Mouse (Mus musculus) CD4-positive, CD25-positive, alpha-beta regulatory T cell, adult 2 months (primary cell): Measurements from ENCODE around the gene Utf1.
A peak's percentile ranks its signal among the peaks of the same experiment; 100 is the strongest.

Experiments used
- DNase-seq: peaks from one replicate; pipeline ENCODE4 v3.0.0-alpha.2; 2012; ENCODE audit warnings: low read depth, low spot score

The Utf1 gene

GRCm38 (mm10) chr7:139971436-139971835, 27.8 kb downstream of the Utf1 start:
- DNase-seq, result peak; percentile 41

GRCm38 (mm10) chr7:139972923-139973331, 29.3 kb downstream of the Utf1 start:
- DNase-seq, result peak; percentile 50

- peak; percentile 60 for DNase-seq
Observed at GRCm38 (mm10) chr7:139974307-139974706, 30.7 kb downstream of the Utf1 start.

DNA sequence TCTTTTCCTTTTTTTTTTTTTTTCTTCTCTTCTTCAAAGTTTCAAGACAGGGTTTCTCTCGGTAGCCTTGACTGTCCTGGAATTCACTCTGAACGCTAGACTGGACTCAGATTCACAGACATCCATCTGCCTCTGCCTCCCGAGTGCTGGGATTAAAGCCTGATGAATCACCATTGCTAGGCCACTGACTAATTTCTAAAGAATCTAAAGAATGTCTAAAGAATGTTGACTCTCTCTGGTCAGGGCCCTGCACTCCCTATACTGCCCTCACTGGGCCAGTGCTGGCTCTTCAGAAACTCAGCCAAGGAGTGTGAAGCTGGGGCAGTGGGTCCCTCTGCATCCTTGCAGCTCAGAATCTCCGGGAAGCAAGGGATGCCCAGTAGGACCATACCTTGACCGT, 31.9 kb downstream of the Utf1 start:
- DNase-seq, result no peak

DNA sequence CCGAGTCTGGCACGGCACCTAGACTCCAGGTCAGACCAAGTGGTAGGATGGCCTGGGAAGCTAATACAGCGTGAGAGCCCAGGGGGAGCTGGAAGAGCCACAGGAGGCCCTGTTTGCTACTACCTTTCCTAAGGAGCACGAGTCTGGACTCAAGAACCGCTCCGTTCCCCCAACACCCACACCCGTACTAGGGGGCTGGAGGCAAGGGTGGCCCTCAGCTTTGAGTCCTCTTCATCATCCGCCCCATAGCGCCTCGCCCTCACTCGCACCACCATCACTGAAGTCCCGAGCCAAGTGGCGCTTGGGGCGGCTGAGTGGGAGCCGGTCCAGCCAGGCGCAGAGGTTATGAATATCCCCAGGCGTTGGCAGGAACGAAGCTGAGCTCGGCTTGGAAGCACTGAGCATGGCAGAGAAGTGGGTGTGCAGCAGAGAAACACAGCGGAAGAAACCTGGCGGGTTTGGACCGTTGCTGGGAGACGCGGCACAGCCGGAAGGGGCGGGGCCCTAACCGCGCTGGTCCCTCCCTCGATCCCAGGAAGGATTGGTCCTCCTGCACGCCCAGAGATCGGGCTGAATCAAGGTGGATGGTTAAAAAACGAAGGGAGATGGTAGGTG, 34.8 kb downstream of the Utf1 start, which contains the start of gene 6430531B16Rik:
Gene 6430531B16Rik, minus strand, starts transcription at position 478 of the 615 bp plus-strand sequence.
- DNase-seq, result peak; percentile 91

GRCm38 (mm10) chr7:139979011-139979719, 35.6 kb downstream of the Utf1 start:
- no peak for DNase-seq

DNA sequence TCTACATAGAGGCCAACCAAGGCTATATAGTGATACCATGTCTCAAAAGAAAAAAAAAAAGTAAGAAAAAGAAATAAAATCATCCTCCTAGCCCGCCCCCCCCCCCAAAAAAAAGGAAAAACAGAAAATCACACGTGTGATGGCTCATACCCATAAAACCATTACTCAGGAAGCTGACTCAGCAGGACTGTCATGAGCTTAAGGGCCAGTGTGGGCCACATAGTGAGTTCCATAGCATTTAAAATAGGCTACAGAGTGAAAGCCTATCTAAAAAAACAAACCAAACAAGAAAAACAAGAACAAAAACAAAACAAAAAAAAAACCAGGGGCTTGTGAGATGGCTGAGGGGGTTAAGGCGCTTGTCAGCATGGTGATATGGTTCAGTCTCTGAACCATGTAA, 37.2 kb downstream of the Utf1 start:
- no peak for DNase-seq

DNA sequence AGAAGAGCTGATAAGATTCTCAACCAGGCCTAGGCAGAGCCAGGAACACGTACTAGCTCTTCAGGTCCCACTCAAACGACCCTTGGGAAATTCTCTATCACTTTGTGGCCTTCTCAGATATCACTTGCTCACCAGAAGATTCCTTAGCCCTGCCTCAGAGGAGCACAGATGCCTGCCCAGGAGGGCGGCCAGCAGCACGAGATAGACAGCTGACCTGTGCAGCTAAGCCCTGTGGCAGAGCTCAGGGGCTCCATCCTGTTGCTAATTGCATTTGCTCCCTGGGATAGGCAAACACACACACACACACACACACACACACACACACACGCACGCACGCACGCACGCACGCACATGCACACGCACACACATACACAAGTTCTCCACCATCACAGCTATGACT, 38.5 kb downstream of the Utf1 start:
- no peak for DNase-seq

- DNase-seq, result no peak
Observed at GRCm38 (mm10) chr7:139984505-139984904, 40.9 kb downstream of the Utf1 start.

GRCm38 (mm10) chr7:139988272-139988671, 44.7 kb downstream of the Utf1 start:
- DNase-seq, result no peak

DNA sequence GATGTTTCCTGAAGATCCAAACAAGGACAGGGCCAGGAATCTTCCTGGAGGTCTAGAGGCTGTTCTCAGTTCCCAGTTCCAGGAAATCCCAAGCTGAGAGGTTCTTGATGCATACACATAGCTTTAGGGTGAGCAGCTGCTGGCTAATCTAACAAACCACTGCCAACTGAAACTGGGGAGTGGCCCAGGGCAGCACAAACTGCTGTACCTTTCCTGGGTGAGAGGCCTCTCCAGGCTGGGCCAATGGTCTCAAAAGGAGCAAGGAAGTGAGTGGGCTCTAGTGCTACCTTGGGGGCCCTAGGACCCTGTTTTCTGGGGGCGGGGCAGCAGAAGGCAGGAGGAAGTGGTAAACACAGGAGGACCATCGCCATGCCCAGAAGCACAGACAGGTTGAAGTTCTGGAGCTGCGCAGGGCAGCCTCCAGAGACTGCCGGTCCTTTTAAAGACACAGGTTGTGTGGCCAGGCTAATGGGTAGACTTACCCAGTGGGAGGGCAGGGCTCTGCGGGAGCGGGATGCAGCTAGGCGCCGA, 47.3 kb downstream of the Utf1 start:
- DNase-seq, result no peak

DNA sequence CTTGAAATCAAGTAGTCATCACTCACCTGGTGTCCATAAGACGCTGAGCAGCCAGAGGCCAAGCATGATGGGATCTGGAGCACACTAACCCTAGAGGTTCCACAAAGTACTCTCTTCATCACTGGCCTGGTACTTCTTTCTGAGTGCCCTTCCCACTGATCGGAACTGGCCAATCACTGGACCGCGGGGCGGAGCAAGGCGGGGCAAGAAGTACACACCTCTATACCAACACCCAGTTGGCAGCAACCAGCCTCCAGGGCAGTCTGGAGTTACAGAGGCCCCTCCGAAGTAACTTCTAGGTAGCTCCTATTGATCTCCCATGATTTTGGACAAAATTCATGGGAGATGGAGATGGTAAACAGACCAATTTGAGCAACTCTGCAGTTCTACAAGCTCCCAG, 48.8 kb downstream of the Utf1 start, which contains the start of gene Adam8:
Gene Adam8, minus strand, starts transcription at position 157 of the 400 bp plus-strand sequence.
- peak; percentile 65 for DNase-seq

DNA sequence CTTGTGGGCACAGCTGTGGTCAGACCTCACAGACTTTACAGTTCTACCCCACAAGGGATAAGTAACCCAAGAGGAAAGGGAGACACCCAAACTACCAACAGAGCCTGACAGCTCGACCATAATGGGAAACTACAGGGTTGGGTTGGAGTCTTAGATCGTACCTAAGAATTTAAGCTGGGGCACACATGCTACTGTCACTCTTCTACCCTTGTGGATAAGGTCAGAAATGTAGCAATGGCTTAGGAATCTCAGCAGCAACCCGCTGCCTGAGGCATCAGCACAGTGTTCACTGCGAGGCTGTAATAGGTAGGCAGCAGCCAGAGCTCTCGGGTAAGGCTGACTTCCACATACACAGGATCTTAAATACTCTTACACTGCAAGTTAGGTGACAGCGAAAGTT, 49.9 kb downstream of the Utf1 start:
- no peak for DNase-seq

DNA sequence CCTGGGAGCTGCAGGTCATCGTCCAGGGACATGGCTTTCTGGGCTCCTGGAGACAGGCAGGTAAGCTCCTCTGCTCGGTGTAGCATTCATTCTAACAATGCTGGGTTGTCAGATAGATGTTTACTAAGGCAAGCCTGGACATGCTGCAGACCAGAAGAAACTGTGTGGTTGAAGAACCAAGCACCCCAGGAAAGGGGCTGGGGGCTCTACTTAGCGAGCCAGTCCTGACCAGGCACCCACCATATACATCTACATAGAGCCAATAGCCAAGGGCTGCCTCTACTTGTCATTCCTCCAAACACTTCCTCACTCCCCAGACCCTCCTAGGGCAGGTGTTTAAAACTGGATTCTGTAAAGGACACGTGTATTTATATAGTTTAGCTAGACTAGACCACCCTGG, 50.6 kb downstream of the Utf1 start:
- DNase-seq, result no peak

- DNase-seq, result peak; percentile 89
Observed at GRCm38 (mm10) chr7:139994676-139995075, 51.1 kb downstream of the Utf1 start.
